Mouse (Mus musculus): ENCODE measurements around the gene Eaf1.
"Not testable (repeated sequence)": the region's sequence is repeated elsewhere in the genome, so short reads cannot be mapped to it uniquely, and the experiment has no call there.

The Eaf1 gene

GRCm38 (mm10) chr14:31494349-31494974, at the start of gene Eaf1:
Gene Eaf1, plus strand, starts transcription at chr14:31494399.
- DNase-seq, result peak; percentile 46

DNA sequence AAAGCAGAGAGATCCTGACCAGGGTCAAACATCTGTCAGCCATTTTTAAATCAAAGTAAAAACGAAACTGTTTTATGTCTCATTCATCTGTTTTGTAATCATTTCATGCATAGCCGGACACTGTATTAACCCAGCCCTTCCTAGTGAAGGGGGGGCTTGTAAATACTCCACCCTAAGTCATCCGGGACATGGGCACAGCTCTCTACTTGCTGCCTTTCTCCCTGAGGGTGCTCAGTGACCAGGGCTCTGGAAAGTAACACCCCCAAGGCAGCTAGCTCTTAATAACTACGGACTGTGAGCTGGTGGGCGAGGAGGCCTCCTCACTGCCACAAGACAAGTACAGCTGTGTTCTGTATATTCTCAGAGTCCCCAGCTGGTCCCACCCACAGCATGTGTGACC, 45.2 kb upstream of the Eaf1 start:
- no peak for DNase-seq

- DNase-seq, result not testable (repeated sequence)
These were observed 40.3 kb upstream of the Eaf1 start for GRCm38 (mm10) chr14:31453946-31454345.

DNA sequence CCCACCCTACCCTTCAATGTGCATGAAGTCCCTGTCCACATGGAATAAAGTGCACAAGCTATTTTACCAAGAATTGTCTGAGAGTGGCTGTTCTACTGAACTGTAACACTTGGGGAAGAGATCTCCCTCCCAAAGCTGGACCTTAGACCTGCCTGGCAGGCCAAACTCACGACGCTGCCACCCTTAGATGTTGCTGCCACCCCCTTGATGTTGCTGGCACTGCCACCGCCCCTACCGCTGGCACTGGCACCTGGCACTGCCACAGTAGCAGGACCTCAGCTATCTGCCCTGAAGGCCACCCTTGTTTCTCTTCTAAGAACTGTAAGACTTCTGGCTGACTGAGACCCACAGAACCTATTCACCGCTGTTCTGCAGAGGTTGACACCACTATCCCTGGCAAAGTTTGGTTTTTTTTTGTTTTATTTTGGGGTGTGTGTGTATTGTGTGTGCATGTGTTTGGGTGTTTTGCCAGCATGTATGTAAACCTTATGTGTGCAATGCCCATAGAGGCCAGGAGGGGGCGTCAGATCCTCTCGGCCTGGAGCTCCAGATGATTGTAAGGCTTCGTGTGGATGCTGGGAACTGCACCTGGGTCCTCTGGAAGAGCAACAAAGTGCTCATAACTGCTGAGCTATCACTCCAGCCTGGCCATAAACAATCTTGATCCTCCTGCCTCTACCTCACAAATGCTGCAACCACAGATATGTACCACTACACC, 39.2 kb upstream of the Eaf1 start:
- no peak for DNase-seq

DNA sequence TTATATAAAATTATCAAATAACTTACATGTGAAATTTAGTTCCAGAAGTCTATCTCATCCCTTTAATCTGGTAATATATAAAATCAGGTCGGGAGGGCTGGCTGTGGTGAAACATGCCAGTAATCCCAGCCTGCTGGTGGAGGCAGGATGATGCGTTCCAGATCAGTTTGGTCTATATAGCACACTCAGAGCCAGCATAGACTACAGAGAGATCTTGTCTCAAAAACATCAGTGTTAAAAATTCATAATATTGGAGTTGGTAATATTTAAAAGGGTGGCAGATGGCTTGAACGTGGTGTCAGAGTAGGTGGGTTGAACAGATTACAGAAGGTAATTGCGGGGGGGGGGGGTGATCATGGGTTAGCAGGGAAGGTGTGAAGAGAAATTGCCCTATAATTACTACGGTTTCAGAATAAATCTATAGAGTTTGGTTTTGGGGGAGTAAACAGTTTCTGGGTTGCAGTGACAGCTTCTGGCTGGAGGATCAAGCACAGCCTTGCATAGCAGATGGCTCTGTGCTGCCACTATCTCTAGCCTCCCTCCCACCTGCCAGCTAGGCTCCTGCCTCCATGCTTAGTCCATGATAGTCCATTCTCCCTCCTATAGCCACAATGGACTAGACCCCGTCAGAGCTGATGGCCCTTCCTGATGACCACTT, 38.0 kb upstream of the Eaf1 start:
- no peak for DNase-seq

- DNase-seq, result no peak
These were observed 36.2 kb upstream of the Eaf1 start for GRCm38 (mm10) chr14:31458006-31458405.

DNA sequence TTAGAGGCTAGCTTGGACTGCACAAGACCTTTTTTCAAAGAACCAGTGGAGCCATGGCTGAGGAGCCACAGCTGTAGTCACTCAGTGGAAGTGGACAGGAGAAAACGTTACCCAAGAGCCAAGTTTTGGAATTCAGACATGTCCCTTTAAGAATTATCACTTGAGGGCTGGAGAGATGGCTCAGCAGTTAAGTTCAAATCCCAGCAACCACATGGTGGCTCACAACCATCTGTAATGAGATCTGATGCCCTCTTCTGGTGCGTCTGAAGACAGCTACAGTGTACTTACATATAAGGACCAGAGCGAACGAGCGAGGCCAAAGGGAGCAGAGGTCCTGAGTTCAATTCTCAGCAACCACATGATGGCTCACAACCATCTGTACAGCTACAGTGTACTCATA, 32.0 kb upstream of the Eaf1 start:
- not testable (repeated sequence) for DNase-seq

DNA sequence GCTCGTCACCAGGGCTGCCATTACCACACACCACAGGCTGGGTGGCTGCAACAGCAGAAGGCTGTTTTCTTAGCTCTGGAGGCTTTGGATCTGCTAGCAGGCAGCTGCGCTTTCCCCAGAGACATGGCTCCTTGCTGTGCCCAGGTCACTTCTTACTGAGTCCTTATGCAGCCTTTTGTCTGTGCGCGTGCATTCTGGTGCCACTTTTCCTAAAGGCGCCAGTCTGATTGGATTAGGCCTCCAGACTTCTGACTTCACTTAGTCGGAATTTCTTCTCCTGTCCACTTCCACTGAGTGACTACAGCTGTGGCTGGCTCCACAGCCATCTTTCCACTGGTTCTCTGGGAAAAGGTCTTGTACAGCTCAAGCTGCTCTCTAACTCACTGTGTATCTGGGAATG, 31.3 kb upstream of the Eaf1 start:
- peak; percentile 20 for DNase-seq

GRCm38 (mm10) chr14:31464176-31464575, 30.0 kb upstream of the Eaf1 start:
- peak; percentile 23 for DNase-seq

DNA sequence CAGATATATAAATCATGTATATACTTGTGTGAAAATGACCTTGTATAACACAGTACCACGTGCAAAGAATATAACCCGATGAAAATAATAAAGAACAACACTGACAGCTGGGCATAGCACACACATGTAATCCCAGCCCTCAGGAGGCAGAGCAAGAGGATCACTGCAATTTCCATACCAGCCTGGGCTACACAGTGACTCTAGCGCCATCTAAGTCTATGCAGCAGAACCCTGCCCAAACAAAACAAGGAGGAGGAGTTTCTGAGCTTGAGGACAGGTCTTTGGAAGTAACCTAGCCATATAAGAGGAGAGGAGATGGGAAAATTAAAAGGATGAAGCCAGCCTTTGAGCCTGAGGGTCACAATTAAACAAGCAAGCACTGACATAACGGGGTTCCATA, 24.5 kb upstream of the Eaf1 start:
- DNase-seq, result no peak

- DNase-seq, result peak; percentile 78
These were observed 21.6 kb upstream of the Eaf1 start for GRCm38 (mm10) chr14:31472451-31473061.

GRCm38 (mm10) chr14:31473297-31473696, 20.9 kb upstream of the Eaf1 start:
- DNase-seq, result no peak

DNA sequence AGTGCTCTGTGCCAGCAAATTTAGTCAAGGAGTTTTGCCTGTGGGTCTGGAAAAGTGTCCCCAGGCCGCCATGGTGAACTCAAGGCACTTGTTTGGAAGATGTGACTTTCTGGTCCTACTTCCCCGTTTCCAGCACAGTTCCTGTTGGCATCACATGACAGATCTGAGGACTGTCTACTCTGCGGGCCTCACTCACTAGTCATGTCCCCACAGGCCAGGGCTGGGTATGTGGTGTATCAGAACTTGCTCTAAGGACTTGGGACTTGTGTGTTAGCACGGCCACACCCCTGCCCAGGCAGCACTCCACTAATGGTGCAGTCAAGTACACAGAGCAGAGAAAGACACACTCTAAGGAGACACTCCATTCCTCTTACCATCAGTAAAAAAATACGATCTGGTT, 11.8 kb upstream of the Eaf1 start:
- DNase-seq, result no peak

- no peak for DNase-seq
These were observed 7.7 kb upstream of the Eaf1 start for GRCm38 (mm10) chr14:31486465-31486864.

DNA sequence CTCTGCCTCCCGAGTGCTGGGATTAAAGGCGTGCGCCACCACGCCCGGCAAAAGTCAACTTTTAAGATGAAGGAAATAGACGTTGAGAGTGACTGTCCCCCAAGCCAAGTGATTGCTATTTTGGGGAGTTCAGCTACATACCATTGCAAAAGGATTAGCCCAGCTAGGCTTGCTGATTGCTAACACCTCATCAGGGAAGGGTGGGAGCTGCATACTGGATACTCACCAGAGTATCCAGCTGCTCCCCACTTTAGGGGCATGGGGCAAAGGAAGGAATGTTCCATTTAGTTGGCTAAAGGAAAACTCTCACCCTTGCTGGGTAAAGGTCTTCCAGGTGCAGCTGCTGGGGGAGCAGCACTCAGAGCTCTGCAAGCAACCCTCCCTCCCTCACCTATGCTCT, 6.1 kb upstream of the Eaf1 start:
- DNase-seq, result no peak

DNA sequence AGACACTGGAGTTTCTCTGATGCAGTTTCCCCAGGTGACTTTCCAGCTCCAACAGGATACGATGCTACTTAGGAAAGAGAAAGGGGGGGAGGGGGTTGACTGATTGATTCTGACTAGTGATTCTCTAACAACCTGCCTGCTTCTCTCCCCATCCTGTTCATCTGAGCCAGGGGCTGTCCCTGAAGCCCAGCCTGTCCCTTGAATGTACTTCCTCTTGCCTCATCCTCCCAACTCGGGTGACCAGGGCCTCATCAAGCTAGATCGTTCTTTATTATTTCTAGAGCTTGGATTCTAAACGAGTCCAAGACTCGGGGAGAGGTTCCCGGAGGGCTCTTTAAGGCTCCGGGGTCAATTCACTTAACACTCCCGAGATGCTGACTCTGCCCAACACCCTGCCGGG, 298 bp upstream of the Eaf1 start:
- DNase-seq, result no peak

- DNase-seq, result peak; percentile 92
These were observed 816 bp downstream of the Eaf1 start, which contains the start of gene Mettl6 for GRCm38 (mm10) chr14:31494975-31495455. Gene Mettl6, minus strand, starts transcription at chr14:31495040.

GRCm38 (mm10) chr14:31495538-31495937, 1.3 kb downstream of the Eaf1 start:
- no peak for DNase-seq

DNA sequence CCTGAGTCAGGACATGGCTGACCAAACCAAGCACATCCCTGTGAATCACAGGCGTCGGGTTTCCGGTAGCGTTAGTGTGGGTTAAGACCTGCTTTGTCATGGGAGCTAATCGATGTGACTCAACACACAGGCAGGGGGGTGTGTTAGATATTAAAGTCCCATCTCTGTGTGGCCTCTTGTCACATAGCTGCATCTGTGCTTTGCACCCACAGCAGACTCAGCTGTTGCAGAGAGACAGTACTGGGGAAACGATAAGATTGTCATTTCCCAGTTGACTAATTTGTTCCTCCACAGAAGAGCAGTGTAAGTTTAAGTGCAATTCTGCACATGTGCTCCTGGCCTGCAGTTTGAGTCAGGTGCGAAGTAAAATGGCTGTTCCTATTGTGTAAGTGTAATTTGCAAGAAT, 2.0 kb downstream of the Eaf1 start:
- no peak for DNase-seq

DNA sequence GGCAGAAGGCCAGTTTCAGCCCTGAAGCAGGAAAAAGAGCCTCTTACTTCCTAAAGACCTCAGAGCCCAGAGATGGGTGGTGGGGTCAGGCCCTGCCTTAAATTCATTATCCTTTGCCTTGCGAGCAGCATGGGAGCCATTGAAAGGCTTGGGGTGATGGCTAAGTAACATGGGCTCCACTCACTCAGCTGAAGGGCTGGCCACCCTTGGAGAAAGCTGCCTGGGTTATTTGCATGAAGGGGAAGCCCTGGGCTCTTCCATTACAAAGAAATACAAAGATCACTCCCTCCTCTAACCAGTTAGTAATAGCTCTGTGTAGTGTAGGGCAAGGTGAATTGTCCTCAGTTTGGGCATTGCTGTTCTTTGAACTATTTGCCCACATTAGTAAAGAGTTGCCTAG, 5.3 kb downstream of the Eaf1 start:
- no peak for DNase-seq

GRCm38 (mm10) chr14:31503406-31503805, 9.2 kb downstream of the Eaf1 start:
- no peak for DNase-seq

DNA sequence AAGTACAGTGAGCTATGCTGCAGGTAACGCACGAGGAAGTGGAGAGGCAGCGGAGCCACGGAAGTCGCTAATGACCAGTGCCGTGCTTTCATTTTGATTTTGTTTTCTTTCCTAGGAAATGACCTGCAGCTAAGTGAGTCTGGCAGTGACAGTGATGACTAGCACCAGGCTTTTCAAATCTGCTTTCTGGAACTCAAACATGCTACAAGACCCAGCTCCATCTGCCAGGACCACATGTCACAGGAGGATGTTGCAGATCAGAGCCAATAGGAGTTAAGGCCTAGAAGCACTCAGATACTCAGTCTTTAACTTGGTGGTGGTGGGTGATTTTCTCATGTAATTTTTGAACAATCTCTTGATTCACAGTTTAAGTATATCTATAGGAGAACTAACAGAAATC, 12.3 kb downstream of the Eaf1 start:
- DNase-seq, result no peak

- DNase-seq, result peak; percentile 37
These were observed 15.7 kb downstream of the Eaf1 start for GRCm38 (mm10) chr14:31509911-31510310.

GRCm38 (mm10) chr14:31510322-31510721, 16.1 kb downstream of the Eaf1 start:
- DNase-seq, result no peak

Measured in lung, postnatal 14 days (tissue).